Mouse (Mus musculus) liver, adult 2 months (tissue): ENCODE data around the gene Kcnj1. TPM values are rescaled to one million over a fixed set of nuclear protein-coding genes. Genes with fewer than 3 reads are reported as not detected.

Experiments used
- DNase-seq: peaks from one replicate; pipeline ENCODE4 v3.0.0-alpha.2; 2011; ENCODE audit warnings: low read depth, low spot score; ENCODE audit errors: extremely low read depth
- H3K27ac ChIP-seq: fragments of 200-500 bp; replicated peaks from 2 replicates; pipeline ENCODE4 v1.5.1; 2012; ENCODE audit warnings: low read depth, mild to moderate bottlenecking, control low read depth, inconsistent platforms, low read length; ENCODE audit not compliant: insufficient read depth
- H3K27me3 ChIP-seq: fragments of 200-500 bp; 2 replicates; pipeline ENCODE4 v1.6.1; 2012; ENCODE audit warnings: mild to moderate bottlenecking, moderate library complexity, low read length, inconsistent platforms; ENCODE audit not compliant: control insufficient read depth, insufficient read depth
- H3K36me3 ChIP-seq: fragments of 200-500 bp; 2 replicates; pipeline ENCODE4 v1.6.1; 2012; ENCODE audit warnings: low read length, inconsistent platforms; ENCODE audit not compliant: control insufficient read depth, insufficient read depth
- H3K4me1 ChIP-seq: fragments of 200-500 bp; 2 replicates; pipeline ENCODE4 v1.6.1; 2011; ENCODE audit warnings: low read length; ENCODE audit not compliant: control insufficient read depth, insufficient read depth
- H3K4me3 ChIP-seq: fragments of 200-500 bp; 2 replicates; pipeline ENCODE4 v1.5.1; 2011; ENCODE audit warnings: low read depth, mild to moderate bottlenecking, control low read depth, low read length, moderate library complexity; ENCODE audit not compliant: insufficient read depth
- H3K79me2 ChIP-seq: fragments of 200-500 bp; 2 replicates; pipeline ENCODE4 v1.6.1; 2012; ENCODE audit warnings: inconsistent platforms, mild to moderate bottlenecking, low read length, moderate library complexity; ENCODE audit not compliant: control insufficient read depth, insufficient read depth
- H3K9ac ChIP-seq: fragments of 200-500 bp; 2 replicates; pipeline ENCODE4 v1.6.1; 2012; ENCODE audit warnings: low read depth, mild to moderate bottlenecking, control low read depth, inconsistent platforms, low read length
- CTCF ChIP-seq: fragments of 200-500 bp; IDR thresholded peaks from 2 replicates; pipeline ENCODE4 v1.5.1; 2011; ENCODE audit warnings: low read depth, low read length, control low read depth
- POLR2A ChIP-seq: fragments of 200-500 bp; IDR thresholded peaks from 2 replicates; pipeline ENCODE4 v1.6.1; 2011; ENCODE audit warnings: low read length, control low read depth; ENCODE audit not compliant: insufficient read depth; ENCODE audit errors: extremely low read depth
- WGBS: fragments of 180-500 bp; shearing (Covaris S2); methylation state at CpG from one replicate; pipeline ENCODE4 v1.1.7; 2018; 5-methylcytosine and 5-hydroxymethylcytosine counted together
- polyA plus RNA-seq: library from polyadenylated mRNA; depleted of rRNA; stranded (reverse); fragments of >200 nt; gene quantifications from 2 replicates; pipeline ENCODE4 v1.2.3, GENCODE M21; 2012
- total RNA-seq: library from RNA; depleted of rRNA; stranded (reverse); fragments of >200 nt; gene quantifications from 2 replicates; pipeline ENCODE4 v1.2.3, GENCODE M21; 2014

Kcnj1 gene
- total and polyA plus RNA-seq, 2 experiments = not detected

DNA sequence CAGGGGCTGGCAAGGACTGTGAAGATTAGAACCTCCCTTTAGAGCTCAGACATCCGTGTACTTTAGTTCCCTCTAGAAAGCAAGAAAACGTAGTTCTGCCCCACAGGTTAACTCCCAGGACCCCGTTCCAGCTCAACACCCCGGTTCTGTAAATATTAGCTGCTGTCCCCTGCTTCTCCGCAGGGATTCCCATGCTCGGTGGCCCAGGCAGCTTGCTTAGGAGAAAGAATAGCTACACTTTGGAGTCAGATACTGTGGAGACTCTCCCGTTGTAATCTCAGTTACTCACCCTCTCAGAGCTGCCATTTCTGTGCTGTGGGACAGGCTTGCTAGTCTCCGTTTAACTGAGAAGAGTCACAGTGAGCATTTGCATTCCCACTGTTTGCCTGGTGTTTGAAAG, 29.4 kb upstream of the Kcnj1 start:
- Histone ChIP-seq H3K4me1 (no peaks in the 10 kb centered on the region), H3K9ac (no peak overlapping the region), H3K79me2 (no peaks in the 10 kb centered on the region), H3K36me3 (no peaks in the 10 kb centered on the region), H3K27ac (no peak overlapping the region), H3K27me3 (peaks cover 5% of the 10 kb centered on the region; the same call in 1 of the 2 replicates), H3K4me3 (no peak overlapping the region)
- no peak for DNase-seq
- TF ChIP-seq POLR2A = no peak
- TF ChIP-seq CTCF = no peak
- 29% methylated on average over 8 of the region's 8 CpGs for WGBS

DNA sequence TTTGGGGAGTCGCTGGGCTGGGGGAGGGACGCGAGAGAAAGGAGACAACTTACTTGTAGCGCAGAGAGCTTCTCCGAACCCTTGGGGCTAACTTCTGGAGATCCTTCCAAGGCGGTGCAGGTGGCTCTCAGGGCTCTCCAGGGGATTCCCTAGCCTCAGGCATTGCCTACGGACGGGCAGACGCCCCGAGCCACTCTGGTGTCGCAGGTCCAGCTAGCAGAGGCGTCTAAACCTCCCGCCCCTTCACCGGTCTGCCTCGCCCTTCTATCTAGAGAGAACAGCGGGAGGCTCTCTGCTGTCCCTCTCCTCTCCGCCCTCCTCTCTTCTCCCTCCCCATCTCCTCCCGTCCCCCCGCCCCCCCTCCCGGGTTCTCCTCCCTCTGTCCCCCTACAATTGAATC, 28.2 kb upstream of the Kcnj1 start, which contains the start of gene Kcnj5:
Gene Kcnj5 (minus strand): TSS at position 300 of the 400 bp plus-strand sequence.
- Histone ChIP-seq H3K9ac (no peak within 1 kb of the TSS), H3K27ac (no peak within 1 kb of the TSS), H3K36me3 (no peaks in the 10 kb centered on the region), H3K4me1 (no peaks in the 10 kb centered on the region), H3K79me2 (no peaks in the 10 kb centered on the region), H3K27me3 (peaks cover 5% of the 10 kb centered on the region; the same call in 1 of the 2 replicates), H3K4me3 (peak within 1 kb of the TSS; percentile 8; the same call in 1 of the 2 replicates)
- WGBS = 3% methylated on average over 20 of the region's 20 CpGs
- no peak for DNase-seq
- TF ChIP-seq POLR2A (no peak), CTCF (no peak)

DNA sequence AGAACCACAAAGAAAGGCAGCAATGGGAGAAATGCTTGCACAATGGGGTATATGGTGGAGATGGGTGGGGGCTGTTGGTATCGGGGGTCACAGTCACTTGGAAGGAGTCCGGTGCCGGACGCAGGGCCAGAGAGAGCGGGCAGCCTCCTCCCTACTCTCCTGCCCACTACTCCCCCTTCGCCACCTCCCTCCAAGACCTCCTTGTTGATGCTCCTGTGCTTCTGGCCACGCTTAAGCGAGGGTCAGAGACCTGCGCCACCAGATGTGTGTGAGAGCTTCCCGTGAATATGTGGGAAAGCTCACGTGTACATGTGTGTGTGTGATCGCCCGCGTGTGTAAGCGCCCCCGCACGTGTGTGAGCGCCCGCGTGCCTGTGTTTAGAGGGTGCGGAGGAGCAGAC, 27.8 kb upstream of the Kcnj1 start:
- Histone ChIP-seq H3K27me3 (peaks cover 5% of the 10 kb centered on the region; the same call in 1 of the 2 replicates), H3K4me3 (no peak overlapping the region), H3K27ac (no peak overlapping the region), H3K36me3 (no peaks in the 10 kb centered on the region), H3K4me1 (no peaks in the 10 kb centered on the region), H3K9ac (no peak overlapping the region), H3K79me2 (no peaks in the 10 kb centered on the region)
- TF ChIP-seq POLR2A (no peak), CTCF (no peak)
- DNase-seq = no peak
- WGBS = 15% methylated on average over 21 of the region's 21 CpGs

DNA sequence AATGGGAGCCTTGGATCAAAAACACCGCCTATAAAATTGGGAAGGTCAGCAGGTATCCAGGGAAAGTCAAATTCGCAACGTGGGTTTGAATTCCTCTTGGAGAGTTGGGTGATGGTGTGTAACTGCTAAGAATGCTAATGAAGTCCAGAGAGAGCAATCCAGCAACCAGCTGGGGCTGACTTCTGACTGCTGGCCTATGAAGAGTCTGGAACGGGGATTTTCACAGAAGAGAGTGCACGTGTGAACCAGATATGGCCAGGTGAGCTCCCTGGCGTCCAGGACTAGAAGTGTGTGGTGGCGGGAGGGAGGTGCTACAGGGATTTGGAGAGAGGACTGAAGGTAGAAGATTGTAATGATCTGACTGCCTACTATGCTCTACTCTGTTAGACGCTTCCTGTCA, 24.2 kb upstream of the Kcnj1 start:
- DNase-seq = no peak
- Histone ChIP-seq H3K4me3 (no peak overlapping the region), H3K9ac (no peak overlapping the region), H3K27me3 (peaks cover 5% of the 10 kb centered on the region; the same call in 1 of the 2 replicates), H3K36me3 (no peaks in the 10 kb centered on the region), H3K27ac (no peak overlapping the region), H3K4me1 (no peaks in the 10 kb centered on the region), H3K79me2 (no peaks in the 10 kb centered on the region)
- WGBS = 85% methylated on average over 8 of the region's 8 CpGs
- TF ChIP-seq CTCF = no peak
- TF ChIP-seq POLR2A = no peak

DNA sequence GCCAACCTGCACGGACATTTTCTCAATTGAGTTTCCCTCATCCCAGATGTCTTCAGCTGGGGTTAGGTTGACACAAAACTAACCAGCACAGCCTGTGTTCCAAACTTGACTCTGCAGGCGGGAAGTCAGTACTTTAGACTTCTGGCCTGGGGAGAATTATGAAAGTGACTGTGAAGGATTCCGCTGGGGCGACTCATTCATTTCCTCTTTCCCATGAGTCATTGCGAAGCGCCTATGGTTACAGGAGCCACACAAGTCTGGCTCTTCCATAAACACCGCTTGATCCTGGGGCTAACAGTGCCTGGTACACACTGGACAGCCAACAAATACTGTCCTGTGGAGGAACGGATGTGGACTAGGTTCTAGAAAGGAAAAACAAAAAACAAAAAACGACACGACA, 22.9 kb upstream of the Kcnj1 start:
- H3K79me2 ChIP-seq = no peaks in the 10 kb centered on the region
- no peaks in the 10 kb centered on the region for H3K4me1 ChIP-seq
- no peak overlapping the region for H3K27ac ChIP-seq
- no peak overlapping the region for H3K9ac ChIP-seq
- no peak overlapping the region for H3K4me3 ChIP-seq
- DNase-seq = no peak
- 86% methylated on average over 10 of the region's 10 CpGs for WGBS
- no peaks in the 10 kb centered on the region for H3K36me3 ChIP-seq
- H3K27me3 ChIP-seq = peaks cover 5% of the 10 kb centered on the region; the same call in 1 of the 2 replicates
- TF ChIP-seq POLR2A (no peak), CTCF (no peak)

DNA sequence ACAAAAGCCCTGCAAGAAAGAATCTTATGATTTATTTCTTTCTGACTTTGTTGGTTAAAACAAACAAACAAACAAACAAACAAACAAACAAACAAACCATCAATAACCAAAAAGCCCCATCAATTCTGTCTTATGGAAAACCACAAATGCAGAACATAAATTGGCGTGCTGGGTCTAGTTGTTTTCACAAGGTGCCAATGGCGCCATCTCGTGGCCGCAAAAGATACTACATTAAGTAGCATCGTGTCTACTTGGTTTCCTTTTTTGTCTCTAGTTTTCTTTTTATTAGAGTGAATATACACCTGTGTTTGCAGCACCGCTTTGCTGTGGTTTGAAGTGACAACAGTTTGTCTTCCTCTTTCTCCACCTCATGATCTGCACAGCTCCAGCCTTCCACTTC, 22.0 kb upstream of the Kcnj1 start:
- WGBS = 7% methylated on average over 6 of the region's 6 CpGs
- no peak overlapping the region for H3K4me3 ChIP-seq
- peak; percentile 43 for DNase-seq
- no peak overlapping the region for H3K9ac ChIP-seq
- no peaks in the 10 kb centered on the region for H3K27me3 ChIP-seq
- H3K27ac ChIP-seq = no peak overlapping the region
- TF ChIP-seq POLR2A (no peak), CTCF (peak; percentile 69)
- no peaks in the 10 kb centered on the region for H3K79me2 ChIP-seq
- no peaks in the 10 kb centered on the region for H3K4me1 ChIP-seq
- no peaks in the 10 kb centered on the region for H3K36me3 ChIP-seq
